Mouse (Mus musculus): ENCODE measurements around the gene Ccdc8. TPM values are rescaled to one million over a fixed set of nuclear protein-coding genes. Genes with fewer than 3 reads are reported as not detected.
A peak's percentile ranks its signal among the peaks of the same experiment; 100 is the strongest.

Ccdc8 gene
- polyA plus RNA-seq, 1 experiment from 2014 or later = 1.1 TPM

DNA sequence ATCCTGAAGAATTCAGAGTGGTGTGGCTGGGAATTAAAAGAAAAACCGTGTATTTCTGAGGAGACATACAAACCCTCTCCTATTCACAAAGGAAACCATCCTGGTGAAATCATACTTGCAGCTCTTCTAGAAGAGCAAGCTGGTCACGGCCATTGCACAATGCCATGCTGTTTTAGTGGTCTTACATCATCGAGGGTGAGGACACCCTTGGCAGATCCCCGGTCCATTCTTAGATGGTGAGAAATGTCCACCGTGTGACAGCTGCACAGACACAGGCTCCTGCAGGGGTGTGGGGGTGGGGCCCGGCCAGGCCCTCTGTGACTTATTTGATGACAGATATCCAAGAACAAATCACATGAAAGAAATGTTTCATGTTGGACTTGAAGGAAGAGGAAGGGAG is 18.5 kb upstream of the Ccdc8 start:
- Histone ChIP-seq H3K9me3 (ENCODE audit: low read length) (no peaks in the 10 kb centered on the region), H3K36me3 (replicated peaks; ENCODE audit: insufficient read depth, low read length) (no peaks in the 10 kb centered on the region), H3K27ac (ENCODE audit: low read depth) (no peak overlapping the region), H3K4me1 (ENCODE audit: insufficient read depth) (no peaks in the 10 kb centered on the region; the same call in 1 of the 2 replicates), H3K4me2 (ENCODE audit: low read depth, low read length) (no peak overlapping the region), H3K4me3 (ENCODE audit: low read depth, low read length) (no peak overlapping the region), H3K9ac (replicated peaks) (no peak overlapping the region), H3K27me3 (ENCODE audit: insufficient read depth, low read length) (no peaks in the 10 kb centered on the region)
- TF ChIP-seq EP300 (IDR thresholded peaks at IDR 0.05; ENCODE audit: low read depth) (0 out of 2 replicates have a peak, but pooled peaks have one; percentile 14), CTCF (IDR thresholded peaks at IDR 0.05; ENCODE audit: low read depth) (no peak)
- 31% methylated on average over 6 of the region's 6 CpGs for WGBS (ENCODE audit: insufficient replicate concordance)
- ATAC-seq (peak; percentile 69; the same call in 1 of the 2 replicates), DNase-seq (peak; percentile 64)

DNA sequence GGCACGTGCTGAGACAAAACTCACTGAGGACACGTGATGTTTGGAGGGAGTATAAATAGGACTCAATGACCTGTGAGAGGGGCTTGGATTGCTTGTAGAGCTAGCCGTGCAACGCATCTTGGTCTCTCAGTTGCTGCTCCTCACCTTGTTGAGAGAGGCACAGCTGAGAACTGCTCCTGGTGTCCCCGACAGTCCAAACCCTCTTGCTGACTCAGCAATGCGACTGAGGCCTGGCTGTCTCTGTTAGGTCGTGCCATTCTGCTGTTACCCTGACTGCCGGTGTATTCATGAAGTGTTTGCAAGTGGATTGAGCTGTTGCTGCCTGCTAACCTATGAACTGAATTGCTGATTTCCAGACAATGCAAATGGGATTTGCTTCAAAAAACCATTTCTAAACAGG is 16.2 kb upstream of the Ccdc8 start:
- H3K4me1 ChIP-seq (ENCODE audit: insufficient read depth) = peaks cover 8% of the 10 kb centered on the region
- H3K9me3 ChIP-seq (ENCODE audit: low read length) = no peaks in the 10 kb centered on the region
- TF ChIP-seq EP300 (IDR thresholded peaks at IDR 0.05; ENCODE audit: low read depth) (no peak), CTCF (IDR thresholded peaks at IDR 0.05; ENCODE audit: low read depth) (no peak)
- no peaks in the 10 kb centered on the region for H3K27me3 ChIP-seq (ENCODE audit: insufficient read depth, low read length)
- no peak for DNase-seq
- no peak overlapping the region for H3K9ac ChIP-seq (replicated peaks)
- H3K4me2 ChIP-seq (ENCODE audit: low read depth, low read length) = no peak overlapping the region
- H3K36me3 ChIP-seq (replicated peaks; ENCODE audit: insufficient read depth, low read length) = no peaks in the 10 kb centered on the region
- no peak overlapping the region for H3K4me3 ChIP-seq (ENCODE audit: low read depth, low read length)
- WGBS (ENCODE audit: insufficient replicate concordance) = 64% methylated on average over 8 of the region's 8 CpGs
- H3K27ac ChIP-seq (ENCODE audit: low read depth) = no peak overlapping the region
- ATAC-seq = no peak

DNA sequence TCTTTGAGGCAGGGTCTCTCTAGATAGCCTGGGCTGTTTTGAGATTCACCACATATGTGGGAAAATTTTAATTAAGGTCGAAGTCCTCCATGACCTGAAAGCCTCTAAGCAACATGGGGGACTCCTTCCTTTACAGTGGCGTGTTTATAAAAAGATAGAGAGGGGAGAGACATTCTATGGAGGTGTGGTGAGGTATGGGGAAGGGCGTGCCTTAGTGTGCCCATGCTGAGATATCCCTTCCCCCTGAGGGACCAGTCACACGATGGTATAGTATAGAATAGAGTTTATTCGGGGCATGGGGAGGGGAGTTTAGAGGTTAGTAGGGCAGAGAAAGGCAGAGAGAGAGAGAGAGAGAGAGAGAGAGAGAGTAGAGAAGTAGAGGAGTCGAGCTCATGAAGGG is 14.3 kb upstream of the Ccdc8 start:
- TF ChIP-seq CTCF (IDR thresholded peaks at IDR 0.05; ENCODE audit: low read depth) (no peak), EP300 (IDR thresholded peaks at IDR 0.05; ENCODE audit: low read depth) (no peak)
- H3K9me3 ChIP-seq (ENCODE audit: low read length) = no peaks in the 10 kb centered on the region
- 60% methylated on average over 6 of the region's 6 CpGs for WGBS (ENCODE audit: insufficient replicate concordance)
- ATAC-seq (no peak), DNase-seq (no peak)
- H3K9ac ChIP-seq (replicated peaks) = no peak overlapping the region
- no peak overlapping the region for H3K4me2 ChIP-seq (ENCODE audit: low read depth, low read length)
- H3K36me3 ChIP-seq (replicated peaks; ENCODE audit: insufficient read depth, low read length) = no peaks in the 10 kb centered on the region
- H3K27ac ChIP-seq (ENCODE audit: low read depth) = no peak overlapping the region
- H3K4me1 ChIP-seq (ENCODE audit: insufficient read depth) = peaks cover 8% of the 10 kb centered on the region
- H3K4me3 ChIP-seq (ENCODE audit: low read depth, low read length) = no peak overlapping the region
- H3K27me3 ChIP-seq (ENCODE audit: insufficient read depth, low read length) = no peaks in the 10 kb centered on the region

DNA sequence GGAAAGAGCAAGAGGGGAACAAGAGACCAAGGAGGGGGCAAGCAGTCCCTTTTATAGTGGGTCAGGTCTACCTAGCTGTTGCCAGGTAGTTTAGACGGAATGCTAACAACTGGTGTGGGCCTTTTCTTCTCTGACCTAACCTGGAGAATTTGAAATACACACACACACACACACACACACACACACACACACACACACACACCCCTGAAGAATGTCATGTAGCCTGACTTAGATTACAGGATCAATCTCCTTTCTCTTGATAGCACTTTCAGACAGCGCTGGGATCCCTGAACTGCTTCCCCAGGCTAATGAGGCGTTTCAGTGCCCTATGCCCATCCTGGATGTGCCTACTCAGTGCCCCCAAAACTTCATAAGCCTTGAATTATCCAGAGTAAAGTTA is 13.9 kb upstream of the Ccdc8 start:
- 80% methylated on average over 2 of the region's 3 CpGs for WGBS (ENCODE audit: insufficient replicate concordance)
- H3K27ac ChIP-seq (ENCODE audit: low read depth) = no peak overlapping the region
- TF ChIP-seq EP300 (IDR thresholded peaks at IDR 0.05; ENCODE audit: low read depth) (no peak), CTCF (IDR thresholded peaks at IDR 0.05; ENCODE audit: low read depth) (no peak)
- H3K9ac ChIP-seq (replicated peaks) = no peak overlapping the region
- H3K4me1 ChIP-seq (ENCODE audit: insufficient read depth) = peaks cover 8% of the 10 kb centered on the region
- no peaks in the 10 kb centered on the region for H3K36me3 ChIP-seq (replicated peaks; ENCODE audit: insufficient read depth, low read length)
- ATAC-seq (no peak), DNase-seq (no peak)
- no peaks in the 10 kb centered on the region for H3K9me3 ChIP-seq (ENCODE audit: low read length)
- H3K4me2 ChIP-seq (ENCODE audit: low read depth, low read length) = no peak overlapping the region
- H3K27me3 ChIP-seq (ENCODE audit: insufficient read depth, low read length) = no peaks in the 10 kb centered on the region
- no peak overlapping the region for H3K4me3 ChIP-seq (ENCODE audit: low read depth, low read length)

DNA sequence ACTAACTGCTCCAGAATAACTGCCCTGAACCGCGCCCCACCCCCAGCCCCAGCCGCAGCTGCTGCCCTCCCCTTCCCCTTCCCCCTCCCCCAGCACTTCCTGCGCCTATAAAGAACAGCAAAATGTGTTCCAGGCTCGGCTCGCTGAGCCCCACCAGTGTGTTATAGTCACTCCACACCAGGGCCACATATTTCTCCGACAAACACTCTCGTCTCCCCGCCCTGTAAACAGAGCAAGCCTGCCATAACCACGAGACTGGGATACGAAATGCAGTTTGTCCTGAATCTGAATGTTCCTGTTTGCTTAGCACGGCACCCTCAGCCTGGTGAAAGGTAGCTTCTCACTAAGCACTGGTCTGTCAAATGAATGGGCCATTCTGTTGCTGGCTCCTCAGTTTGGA is 12.2 kb upstream of the Ccdc8 start:
- H3K27me3 ChIP-seq (ENCODE audit: insufficient read depth, low read length) = no peaks in the 10 kb centered on the region
- peak; percentile 62 for ATAC-seq
- H3K27ac ChIP-seq (ENCODE audit: low read depth) = peak overlapping the region; percentile 78
- no peaks in the 10 kb centered on the region for H3K36me3 ChIP-seq (replicated peaks; ENCODE audit: insufficient read depth, low read length)
- peak overlapping the region; percentile 66 for H3K4me2 ChIP-seq (ENCODE audit: low read depth, low read length)
- TF ChIP-seq CTCF (IDR thresholded peaks at IDR 0.05; ENCODE audit: low read depth) (no peak), EP300 (IDR thresholded peaks at IDR 0.05; ENCODE audit: low read depth) (no peak)
- H3K9me3 ChIP-seq (ENCODE audit: low read length) = no peaks in the 10 kb centered on the region
- peak overlapping the region; percentile 22 for H3K4me3 ChIP-seq (ENCODE audit: low read depth, low read length)
- peaks cover 8% of the 10 kb centered on the region for H3K4me1 ChIP-seq (ENCODE audit: insufficient read depth)
- DNase-seq = peak; percentile 66
- H3K9ac ChIP-seq (replicated peaks) = peak overlapping the region; percentile 44; the same call in 1 of the 2 replicates
- 2% methylated on average over 12 of the region's 12 CpGs for WGBS (ENCODE audit: insufficient replicate concordance)

DNA sequence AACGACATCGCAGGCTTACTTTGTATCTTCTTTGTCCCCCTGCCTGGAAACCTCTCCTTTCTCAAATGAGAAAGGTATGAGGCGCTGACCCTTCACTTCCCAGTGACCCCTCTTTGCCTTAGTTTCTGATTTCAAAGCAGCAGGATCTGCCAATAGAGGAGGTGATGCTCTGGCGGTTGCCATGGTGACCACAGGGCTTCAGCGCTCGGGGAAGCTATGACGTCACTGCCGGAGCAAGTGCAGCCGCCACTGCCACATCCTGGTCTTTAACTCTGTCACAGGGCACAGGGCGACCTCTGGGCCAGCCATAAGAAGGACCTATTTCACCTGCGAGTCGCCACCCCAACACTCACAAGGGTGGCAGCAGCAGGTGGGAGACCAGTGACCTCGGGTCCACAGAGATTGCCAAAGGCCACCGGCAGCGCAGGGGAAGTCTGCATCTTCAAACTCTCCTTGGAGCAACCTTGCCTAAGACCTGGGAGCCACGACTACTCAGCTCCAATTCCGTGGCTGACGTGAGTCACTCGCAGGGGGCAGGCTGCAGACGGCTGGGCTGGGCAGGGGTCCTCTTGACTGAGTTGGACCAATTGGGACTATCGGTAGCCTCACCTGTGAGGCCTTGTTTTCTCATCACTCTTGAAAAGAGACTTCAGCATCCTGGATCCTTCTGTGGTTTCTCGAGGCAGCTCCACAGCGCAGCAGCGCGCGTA is 9.5 kb upstream of the Ccdc8 start, which contains the start of gene Gm42372:
Gm42372 (plus strand) TSS at position 228 of the 710 bp plus-strand sequence.
- H3K9ac ChIP-seq (replicated peaks) = no peak within 1 kb of the TSS
- no peaks in the 10 kb centered on the region for H3K27me3 ChIP-seq (ENCODE audit: insufficient read depth, low read length)
- H3K4me2 ChIP-seq (ENCODE audit: low read depth, low read length) = no peak within 1 kb of the TSS
- H3K4me3 ChIP-seq (ENCODE audit: low read depth, low read length) = no peak within 1 kb of the TSS
- H3K27ac ChIP-seq (ENCODE audit: low read depth) = no peak within 1 kb of the TSS
- TF ChIP-seq CTCF (IDR thresholded peaks at IDR 0.05; ENCODE audit: low read depth) (no peak), EP300 (IDR thresholded peaks at IDR 0.05; ENCODE audit: low read depth) (no peak)
- H3K36me3 ChIP-seq (replicated peaks; ENCODE audit: insufficient read depth, low read length) = no peaks in the 10 kb centered on the region
- peaks cover 8% of the 10 kb centered on the region for H3K4me1 ChIP-seq (ENCODE audit: insufficient read depth)
- 35% methylated on average over 26 of the region's 26 CpGs for WGBS (ENCODE audit: insufficient replicate concordance)
- ATAC-seq (peak; percentile 49), DNase-seq (peak; percentile 61)
- H3K9me3 ChIP-seq (ENCODE audit: low read length) = no peaks in the 10 kb centered on the region

Measured in liver, postnatal 0 days (tissue).